Mouse (Mus musculus) midbrain, embryonic 16.5 days (tissue): Measurements from ENCODE around the gene Mrgprf. TPM values are rescaled to one million over a fixed set of nuclear protein-coding genes. Genes with fewer than 3 reads are reported as not detected.

ENCODE experiments used
- ATAC-seq: fragments of 200-750 bp; cut with Nextera tagmentation; 2 replicates; pipeline ENCODE4 v1.8.0; 2017; ENCODE audit warnings: moderate TSS enrichment
- H3K27ac ChIP-seq: fragments of 300-500 bp; sonication (generic); 2 replicates; pipeline ENCODE4 v1.5.1; 2014; ENCODE audit warnings: mild to moderate bottlenecking, low read length, mixed read lengths
- H3K27me3 ChIP-seq: fragments of 300-500 bp; sonication (generic); 2 replicates; pipeline ENCODE4 v1.6.1; 2014; ENCODE audit warnings: low read depth, low read length, mixed read lengths; ENCODE audit not compliant: control insufficient read depth, insufficient read depth
- H3K36me3 ChIP-seq: fragments of 300-500 bp; sonication (generic); 2 replicates; pipeline ENCODE4 v1.6.1; 2014; ENCODE audit warnings: mild to moderate bottlenecking, low read length, moderate library complexity, mixed read lengths; ENCODE audit not compliant: control insufficient read depth, insufficient read depth
- H3K4me1 ChIP-seq: fragments of 300-500 bp; sonication (generic); 2 replicates; pipeline ENCODE4 v1.6.1; 2014; ENCODE audit warnings: mild to moderate bottlenecking, low read length, mixed read lengths; ENCODE audit not compliant: control insufficient read depth, insufficient read depth
- H3K4me2 ChIP-seq: fragments of 300-500 bp; sonication (generic); 2 replicates; pipeline ENCODE4 v1.6.1; 2014; ENCODE audit warnings: mild to moderate bottlenecking, low read length, mixed read lengths
- H3K4me3 ChIP-seq: fragments of 300-500 bp; sonication (generic); 2 replicates; pipeline ENCODE4 v1.5.1; 2014; ENCODE audit warnings: low read depth, mild to moderate bottlenecking, low read length, moderate library complexity, mixed read lengths
- H3K9ac ChIP-seq: fragments of 300-500 bp; sonication (generic); 2 replicates; pipeline ENCODE4 v1.6.1; 2014; ENCODE audit warnings: low read depth, low read length, mixed read lengths
- H3K9me3 ChIP-seq: fragments of 300-500 bp; sonication (generic); replicated peaks from 2 replicates; pipeline ENCODE4 v1.6.1; 2014; ENCODE audit warnings: mild to moderate bottlenecking, low read length, mixed read lengths; ENCODE audit not compliant: control insufficient read depth, poor library complexity, severe bottlenecking
- WGBS: fragments of 180-500 bp; shearing (Covaris S2); extraction: QIAGEN DNeasy Blood & Tissue Kit; methylation state at CpG from one replicate; pipeline ENCODE4 v1.1.7; 2014; 5-methylcytosine and 5-hydroxymethylcytosine counted together
- polyA plus RNA-seq: library from polyadenylated mRNA; unstranded; fragments of >200 nt; fragmentation: Nextera tagmentation; extraction: Ambion mirVana; gene quantifications from 2 replicates; pipeline ENCODE4 v1.2.1, GENCODE M21; 2015

Gene Mrgprf
- polyA plus RNA-seq, 1 experiment from 2014 or later: 3.8 TPM

GRCm38 (mm10) chr7:145281396-145281795, 19.2 kb upstream of the Mrgprf start:
- 91% methylated on average over 4 of the region's 4 CpGs for WGBS
- no peak overlapping the region for H3K4me2 ChIP-seq
- no peaks in the 10 kb centered on the region for H3K9me3 ChIP-seq
- no peaks in the 10 kb centered on the region for H3K36me3 ChIP-seq
- no peaks in the 10 kb centered on the region for H3K27me3 ChIP-seq
- peaks cover 6% of the 10 kb centered on the region; the same call in 1 of the 2 replicates for H3K4me1 ChIP-seq
- no peak overlapping the region for H3K4me3 ChIP-seq
- ATAC-seq: no peak
- no peak overlapping the region for H3K27ac ChIP-seq
- no peak overlapping the region for H3K9ac ChIP-seq

- no peak overlapping the region for H3K4me3 ChIP-seq
Measured at GRCm38 (mm10) chr7:145283041-145283440, 17.6 kb upstream of the Mrgprf start.

GRCm38 (mm10) chr7:145283487-145284187, 17.0 kb upstream of the Mrgprf start, which contains the start of gene Tpcn2:
Tpcn2 (minus strand) TSS chr7:145284011.
- peak within 1 kb of the TSS; percentile 58 for H3K9ac ChIP-seq
- H3K4me3 ChIP-seq: peak within 1 kb of the TSS; percentile 53
- no peak within 1 kb of the TSS for H3K27ac ChIP-seq
- peak within 1 kb of the TSS; percentile 82 for H3K4me2 ChIP-seq
- no peaks in the 10 kb centered on the region for H3K9me3 ChIP-seq
- H3K4me1 ChIP-seq: peaks cover 6% of the 10 kb centered on the region; the same call in 1 of the 2 replicates
- peak; percentile 94 for ATAC-seq
- no peaks in the 10 kb centered on the region for H3K27me3 ChIP-seq
- no peaks in the 10 kb centered on the region for H3K36me3 ChIP-seq
- 4% methylated on average over 18 of the region's 18 CpGs for WGBS

More at GRCm38 (mm10) chr7:145283041-145283440, 17.6 kb upstream of the Mrgprf start:
- Histone ChIP-seq H3K27me3 (no peaks in the 10 kb centered on the region), H3K4me1 (peaks cover 6% of the 10 kb centered on the region; the same call in 1 of the 2 replicates), H3K27ac (no peak overlapping the region), H3K4me2 (peak overlapping the region; percentile 82), H3K9ac (no peak overlapping the region), H3K9me3 (no peaks in the 10 kb centered on the region), H3K36me3 (no peaks in the 10 kb centered on the region)
- ATAC-seq: peak; percentile 64; the same call in 1 of the 2 replicates
- 65% methylated on average over 4 of the region's 4 CpGs for WGBS

- WGBS: 68% methylated on average over 3 of the region's 3 CpGs
- Histone ChIP-seq H3K36me3 (no peaks in the 10 kb centered on the region), H3K4me3 (no peak overlapping the region; the same call in 1 of the 2 replicates), H3K27me3 (no peaks in the 10 kb centered on the region), H3K4me1 (peaks cover 6% of the 10 kb centered on the region; the same call in 1 of the 2 replicates), H3K9ac (no peak overlapping the region), H3K27ac (no peak overlapping the region), H3K9me3 (no peaks in the 10 kb centered on the region), H3K4me2 (peak overlapping the region; percentile 82)
- ATAC-seq: no peak
Measured at GRCm38 (mm10) chr7:145284293-145284692, 16.3 kb upstream of the Mrgprf start.

GRCm38 (mm10) chr7:145285476-145285875, 15.2 kb upstream of the Mrgprf start:
- no peaks in the 10 kb centered on the region for H3K36me3 ChIP-seq
- H3K4me2 ChIP-seq: no peak overlapping the region
- ATAC-seq: no peak
- H3K4me3 ChIP-seq: no peak overlapping the region
- H3K9ac ChIP-seq: no peak overlapping the region
- H3K4me1 ChIP-seq: peaks cover 6% of the 10 kb centered on the region; the same call in 1 of the 2 replicates
- H3K9me3 ChIP-seq: no peaks in the 10 kb centered on the region
- H3K27me3 ChIP-seq: no peaks in the 10 kb centered on the region
- H3K27ac ChIP-seq: no peak overlapping the region
- WGBS: 81% methylated on average over 4 of the region's 4 CpGs

GRCm38 (mm10) chr7:145287410-145287809, 13.2 kb upstream of the Mrgprf start:
- Histone ChIP-seq H3K9me3 (no peaks in the 10 kb centered on the region), H3K4me1 (peaks cover 6% of the 10 kb centered on the region; the same call in 1 of the 2 replicates), H3K9ac (no peak overlapping the region), H3K4me3 (no peak overlapping the region), H3K27ac (no peak overlapping the region), H3K4me2 (no peak overlapping the region), H3K36me3 (no peaks in the 10 kb centered on the region), H3K27me3 (no peaks in the 10 kb centered on the region)
- no peak for ATAC-seq
- 83% methylated on average over 6 of the region's 6 CpGs for WGBS

GRCm38 (mm10) chr7:145289302-145289701, 11.3 kb upstream of the Mrgprf start:
- no peaks in the 10 kb centered on the region for H3K4me1 ChIP-seq
- H3K27me3 ChIP-seq: no peaks in the 10 kb centered on the region
- H3K36me3 ChIP-seq: no peaks in the 10 kb centered on the region
- H3K9ac ChIP-seq: no peak overlapping the region
- H3K4me3 ChIP-seq: no peak overlapping the region
- no peak overlapping the region for H3K4me2 ChIP-seq
- no peak for ATAC-seq
- 24% methylated on average over 5 of the region's 5 CpGs for WGBS
- no peak overlapping the region for H3K27ac ChIP-seq
- no peaks in the 10 kb centered on the region for H3K9me3 ChIP-seq

- 94% methylated on average over 2 of the region's 2 CpGs for WGBS
- H3K4me1 ChIP-seq: no peaks in the 10 kb centered on the region
- H3K4me2 ChIP-seq: no peak overlapping the region
- H3K9me3 ChIP-seq: no peaks in the 10 kb centered on the region
- no peak overlapping the region for H3K9ac ChIP-seq
- no peak for ATAC-seq
- H3K36me3 ChIP-seq: no peaks in the 10 kb centered on the region
- H3K27me3 ChIP-seq: no peaks in the 10 kb centered on the region
- no peak overlapping the region for H3K4me3 ChIP-seq
- H3K27ac ChIP-seq: no peak overlapping the region
Measured at GRCm38 (mm10) chr7:145291847-145292246, 8.8 kb upstream of the Mrgprf start.

GRCm38 (mm10) chr7:145292726-145293125, 7.9 kb upstream of the Mrgprf start:
- WGBS: 72% methylated on average over 2 of the region's 2 CpGs
- ATAC-seq: no peak

More at GRCm38 (mm10) chr7:145292726-145293125, 7.9 kb upstream of the Mrgprf start:
- H3K36me3 ChIP-seq: no peaks in the 10 kb centered on the region
- H3K4me2 ChIP-seq: no peak overlapping the region
- no peaks in the 10 kb centered on the region for H3K4me1 ChIP-seq
- no peak overlapping the region for H3K9ac ChIP-seq
- H3K4me3 ChIP-seq: no peak overlapping the region
- no peaks in the 10 kb centered on the region for H3K9me3 ChIP-seq
- H3K27me3 ChIP-seq: no peaks in the 10 kb centered on the region
- H3K27ac ChIP-seq: no peak overlapping the region
